Mouse (Mus musculus) stomach, embryonic 14.5 days (tissue): ENCODE data around the gene Zfhx3. TPM values are rescaled to one million over a fixed set of nuclear protein-coding genes. Genes with fewer than 3 reads are reported as not detected.

ENCODE experiments used
- ATAC-seq: fragments of 200-750 bp; cut with Nextera tagmentation; 2 replicates; pipeline ENCODE4 v1.8.0; 2017; ENCODE audit warnings: low read depth, moderate TSS enrichment; ENCODE audit not compliant: insufficient number of reproducible peaks, insufficient read depth, low FRiP score
- H3K27ac ChIP-seq: fragments of 300-500 bp; sonication (generic); 2 replicates; pipeline ENCODE4 v1.5.1; 2014; ENCODE audit warnings: mild to moderate bottlenecking, low read length, moderate library complexity, mixed read lengths
- H3K27me3 ChIP-seq: fragments of 300-500 bp; sonication (generic); 2 replicates; pipeline ENCODE4 v1.6.1; 2014; ENCODE audit warnings: low read length, control low read depth, mixed read lengths; ENCODE audit not compliant: control insufficient read depth, insufficient read depth
- H3K36me3 ChIP-seq: fragments of 300-500 bp; sonication (generic); 2 replicates; pipeline ENCODE4 v1.6.1; 2014; ENCODE audit warnings: mild to moderate bottlenecking, control low read depth, low read length, moderate library complexity, mixed read lengths; ENCODE audit not compliant: control insufficient read depth, insufficient read depth
- H3K4me1 ChIP-seq: fragments of 300-500 bp; sonication (generic); 2 replicates; pipeline ENCODE4 v1.6.1; 2014; ENCODE audit warnings: low read length, control low read depth, mixed read lengths; ENCODE audit not compliant: control insufficient read depth, insufficient read depth
- H3K4me2 ChIP-seq: fragments of 300-500 bp; sonication (generic); replicated peaks from 2 replicates; pipeline ENCODE4 v1.6.1; 2014; ENCODE audit warnings: low read depth, low read length, control low read depth
- H3K4me3 ChIP-seq: fragments of 300-500 bp; sonication (generic); 2 replicates; pipeline ENCODE4 v1.5.1; 2014; ENCODE audit warnings: low read depth, low read length, control low read depth
- H3K9ac ChIP-seq: fragments of 300-500 bp; sonication (generic); replicated peaks from 2 replicates; pipeline ENCODE4 v1.6.1; 2014; ENCODE audit warnings: low read depth, mild to moderate bottlenecking, control low read depth, low read length, moderate library complexity, mixed read lengths
- H3K9me3 ChIP-seq: fragments of 300-500 bp; sonication (generic); 2 replicates; pipeline ENCODE4 v1.6.1; 2016; ENCODE audit warnings: low read depth, low read length, control low read depth; ENCODE audit not compliant: control insufficient read depth
- WGBS: fragments of 180-500 bp; shearing (Covaris S2); extraction: QIAGEN DNeasy Blood & Tissue Kit; methylation state at CpG from one replicate; pipeline ENCODE4 v1.1.7; 2014; 5-methylcytosine and 5-hydroxymethylcytosine counted together
- polyA plus RNA-seq: library from polyadenylated mRNA; unstranded; fragments of >200 nt; fragmentation: Nextera tagmentation; extraction: Ambion mirVana; gene quantifications from 2 replicates; pipeline ENCODE4 v1.2.1, GENCODE M21; 2014

Gene Zfhx3
- polyA plus RNA-seq, 1 experiment from 2014 or later = 25.4 TPM

- Histone ChIP-seq H3K4me2 (peak overlapping the region; percentile 47; the same call in 1 of the 2 replicates), H3K27me3 (0 out of 2 replicates have a peak, but pooled peaks cover 4% of the 10 kb centered on the region), H3K27ac (peak overlapping the region; percentile 4; the same call in 1 of the 2 replicates), H3K4me1 (peaks cover 37% of the 10 kb centered on the region), H3K36me3 (no peaks in the 10 kb centered on the region), H3K9me3 (no peaks in the 10 kb centered on the region), H3K4me3 (no peak overlapping the region), H3K9ac (no peak overlapping the region)
- no peak for ATAC-seq
- WGBS = 66% methylated on average over 6 of the region's 6 CpGs
These were observed 750.5 kb downstream of the Zfhx3 start for GRCm38 (mm10) chr8:108692669-108693665.

- 0 out of 2 replicates have a peak, but pooled peaks cover 4% of the 10 kb centered on the region for H3K27me3 ChIP-seq
- no peak for ATAC-seq
- no peak overlapping the region for H3K27ac ChIP-seq
- no peak overlapping the region for H3K9ac ChIP-seq
- no peaks in the 10 kb centered on the region for H3K36me3 ChIP-seq
- peaks cover 37% of the 10 kb centered on the region for H3K4me1 ChIP-seq
- H3K9me3 ChIP-seq = no peaks in the 10 kb centered on the region
- no peak overlapping the region for H3K4me3 ChIP-seq
- H3K4me2 ChIP-seq = no peak overlapping the region
- 73% methylated on average over 5 of the region's 5 CpGs for WGBS
These were observed 751.4 kb downstream of the Zfhx3 start for GRCm38 (mm10) chr8:108693841-108694240.

- ATAC-seq = no peak
- Histone ChIP-seq H3K36me3 (no peaks in the 10 kb centered on the region), H3K4me3 (no peak overlapping the region), H3K4me2 (no peak overlapping the region), H3K4me1 (peaks cover 39% of the 10 kb centered on the region), H3K27me3 (0 out of 2 replicates have a peak, but pooled peaks cover 4% of the 10 kb centered on the region), H3K27ac (no peak overlapping the region), H3K9me3 (no peaks in the 10 kb centered on the region), H3K9ac (no peak overlapping the region)
- WGBS = 45% methylated on average over 6 of the region's 6 CpGs
These were observed 752.1 kb downstream of the Zfhx3 start for GRCm38 (mm10) chr8:108694516-108694915.

- no peak overlapping the region; the same call in 1 of the 2 replicates for H3K9ac ChIP-seq
- ATAC-seq = no peak
- H3K4me3 ChIP-seq = peak overlapping the region; percentile 35
- no peaks in the 10 kb centered on the region for H3K9me3 ChIP-seq
- peak overlapping the region; percentile 48; the same call in 1 of the 2 replicates for H3K27ac ChIP-seq
- peaks cover 45% of the 10 kb centered on the region for H3K4me1 ChIP-seq
- WGBS = 12% methylated on average over 32 of the region's 32 CpGs
- peak overlapping the region; percentile 87 for H3K4me2 ChIP-seq
- no peaks in the 10 kb centered on the region for H3K36me3 ChIP-seq
- H3K27me3 ChIP-seq = 0 out of 2 replicates have a peak, but pooled peaks cover 4% of the 10 kb centered on the region
These were observed 752.9 kb downstream of the Zfhx3 start for GRCm38 (mm10) chr8:108695242-108695880.

GRCm38 (mm10) chr8:108695938-108696630 is 753.6 kb downstream of the Zfhx3 start:
- peak overlapping the region; percentile 87 for H3K4me2 ChIP-seq
- no peaks in the 10 kb centered on the region for H3K9me3 ChIP-seq
- no peaks in the 10 kb centered on the region for H3K36me3 ChIP-seq
- H3K4me3 ChIP-seq = peak overlapping the region; percentile 35
- H3K27ac ChIP-seq = peak overlapping the region; percentile 48; the same call in 1 of the 2 replicates
- ATAC-seq = peak; percentile 29; the same call in 1 of the 2 replicates
- 0 out of 2 replicates have a peak, but pooled peaks cover 4% of the 10 kb centered on the region for H3K27me3 ChIP-seq
- H3K4me1 ChIP-seq = peaks cover 41% of the 10 kb centered on the region
- H3K9ac ChIP-seq = peak overlapping the region; percentile 14; the same call in 1 of the 2 replicates
- under 1% methylated on average over 31 of the region's 31 CpGs for WGBS

GRCm38 (mm10) chr8:108696631-108697410 is 754.4 kb downstream of the Zfhx3 start:
- Histone ChIP-seq H3K4me3 (peak overlapping the region; percentile 35), H3K27me3 (0 out of 2 replicates have a peak, but pooled peaks cover 4% of the 10 kb centered on the region), H3K4me1 (peaks cover 35% of the 10 kb centered on the region), H3K4me2 (peak overlapping the region; percentile 87), H3K9ac (0 out of 2 replicates have a peak overlapping the region, but pooled peaks have one; percentile 14), H3K27ac (no peak overlapping the region), H3K36me3 (no peaks in the 10 kb centered on the region), H3K9me3 (no peaks in the 10 kb centered on the region)
- WGBS = 13% methylated on average over 27 of the region's 27 CpGs
- ATAC-seq = no peak

GRCm38 (mm10) chr8:108697589-108697988 is 755.1 kb downstream of the Zfhx3 start:
- H3K27me3 ChIP-seq = 0 out of 2 replicates have a peak, but pooled peaks cover 4% of the 10 kb centered on the region

More at GRCm38 (mm10) chr8:108697589-108697988, 755.1 kb downstream of the Zfhx3 start:
- no peak for ATAC-seq
- Histone ChIP-seq H3K4me2 (peak overlapping the region; percentile 20), H3K4me1 (peaks cover 32% of the 10 kb centered on the region), H3K9ac (no peak overlapping the region), H3K4me3 (no peak overlapping the region), H3K36me3 (no peaks in the 10 kb centered on the region), H3K9me3 (no peaks in the 10 kb centered on the region), H3K27ac (no peak overlapping the region)
- 15% methylated on average over 13 of the region's 13 CpGs for WGBS
